Mouse (Mus musculus): ENCODE measurements at regions not wholly inside any gene's neighbourhood (a gene's known extent, or its start where the extent isn't known, plus 50 kb on each side); places are given as distances from the start of the nearest gene placed in this dataset.

DNA sequence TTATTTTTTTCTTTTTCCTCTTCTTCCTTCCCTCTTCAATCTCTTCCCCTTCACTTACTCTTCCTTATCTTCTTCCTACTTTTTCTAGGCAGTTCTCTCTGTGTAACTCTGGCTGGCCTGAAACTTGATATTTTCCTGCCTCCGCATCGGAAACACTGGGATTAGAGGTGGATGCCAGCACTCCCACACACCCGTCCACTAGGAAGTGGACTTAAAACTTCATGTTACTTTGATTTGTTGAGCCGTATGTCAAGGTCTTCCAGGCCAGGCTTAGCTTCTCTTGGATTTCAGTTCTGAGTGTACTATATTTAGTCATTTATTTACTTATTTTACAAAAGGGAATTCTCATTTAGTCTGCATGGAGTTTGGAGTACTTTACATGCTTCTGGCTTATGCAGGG, 62.1 kb upstream of the Gm9887 start:
- ATAC-seq (ENCODE audit: low read depth): no peak
- H3K4me1 ChIP-seq (replicated peaks; ENCODE audit: control insufficient read depth, insufficient read depth, low read length): peaks cover 15% of the 10 kb centered on the region
- no peaks in the 10 kb centered on the region for H3K27me3 ChIP-seq (ENCODE audit: control insufficient read depth, insufficient read depth, low read depth, low read length)
- H3K9ac ChIP-seq (ENCODE audit: low read length): no peak overlapping the region
- H3K4me2 ChIP-seq (ENCODE audit: low read depth, low read length): no peak overlapping the region
- H3K36me3 ChIP-seq (ENCODE audit: control insufficient read depth, insufficient read depth, low read length): no peaks in the 10 kb centered on the region
- H3K4me3 ChIP-seq (ENCODE audit: low read length): no peak overlapping the region
- H3K9me3 ChIP-seq (ENCODE audit: control insufficient read depth, low read length): peaks cover 6% of the 10 kb centered on the region; the same call in 1 of the 2 replicates
- peak overlapping the region; percentile 56 for H3K27ac ChIP-seq (ENCODE audit: low read length)
- WGBS: 12% methylated on average over 4 of the region's 4 CpGs

DNA sequence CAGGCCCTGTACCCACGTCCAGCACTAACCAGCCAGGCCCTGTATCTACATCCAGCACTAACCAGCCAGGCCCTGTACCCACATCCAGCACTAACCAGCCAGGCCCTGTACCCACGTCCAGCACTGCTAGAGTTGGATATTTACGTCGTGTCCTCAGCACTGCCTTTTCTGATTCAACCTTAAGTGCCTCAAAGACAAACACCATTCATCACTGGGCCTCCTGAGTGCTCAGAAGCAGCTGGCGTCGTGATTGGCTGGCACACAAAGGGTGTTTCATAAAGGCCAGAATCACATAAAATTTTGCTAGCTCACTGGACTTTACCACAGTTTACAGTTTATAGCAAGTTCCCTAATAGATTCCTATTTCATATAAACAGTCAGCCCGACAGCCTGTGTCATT, 59.8 kb upstream of the Gm9887 start:
- WGBS: 21% methylated on average over 7 of the region's 7 CpGs

DNA sequence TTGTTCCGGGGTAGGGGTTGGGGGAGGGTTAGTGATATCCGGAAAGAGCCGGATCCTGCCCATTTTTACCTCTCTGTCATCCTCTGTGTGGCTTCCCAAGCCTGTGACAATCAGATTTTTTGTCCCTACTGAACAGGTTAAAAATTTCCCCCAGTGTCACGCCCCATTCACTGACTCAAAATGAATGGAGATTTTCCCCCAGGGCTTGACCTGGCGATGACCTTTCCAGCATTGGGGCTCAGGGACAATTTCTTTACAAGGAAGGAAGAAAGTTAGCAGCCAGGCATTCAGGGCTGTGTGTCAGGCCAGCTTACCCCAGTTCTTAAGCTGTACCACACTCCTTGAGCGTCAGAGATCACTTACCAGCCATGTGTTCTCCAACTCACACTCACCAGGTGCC, 55.9 kb upstream of the Gm9887 start:
- H3K36me3 ChIP-seq (ENCODE audit: control insufficient read depth, insufficient read depth, low read length): no peaks in the 10 kb centered on the region
- no peaks in the 10 kb centered on the region for H3K27me3 ChIP-seq (ENCODE audit: control insufficient read depth, insufficient read depth, low read depth, low read length)
- ATAC-seq (ENCODE audit: low read depth): no peak
- peaks cover 14% of the 10 kb centered on the region for H3K4me1 ChIP-seq (replicated peaks; ENCODE audit: control insufficient read depth, insufficient read depth, low read length)
- H3K9ac ChIP-seq (ENCODE audit: low read length): no peak overlapping the region
- no peak overlapping the region for H3K4me3 ChIP-seq (ENCODE audit: low read length)
- WGBS: 82% methylated on average over 6 of the region's 6 CpGs
- H3K4me2 ChIP-seq (ENCODE audit: low read depth, low read length): no peak overlapping the region
- H3K9me3 ChIP-seq (ENCODE audit: control insufficient read depth, low read length): no peaks in the 10 kb centered on the region
- H3K27ac ChIP-seq (ENCODE audit: low read length): no peak overlapping the region

More for the DNA sequence above, 59.8 kb upstream of the Gm9887 start:
- peak; percentile 66 for ATAC-seq (ENCODE audit: low read depth)
- Histone ChIP-seq H3K4me2 (ENCODE audit: low read depth, low read length) (no peak overlapping the region), H3K9ac (ENCODE audit: low read length) (no peak overlapping the region), H3K4me3 (ENCODE audit: low read length) (no peak overlapping the region), H3K27me3 (ENCODE audit: control insufficient read depth, insufficient read depth, low read depth, low read length) (no peaks in the 10 kb centered on the region), H3K36me3 (ENCODE audit: control insufficient read depth, insufficient read depth, low read length) (no peaks in the 10 kb centered on the region), H3K4me1 (replicated peaks; ENCODE audit: control insufficient read depth, insufficient read depth, low read length) (peaks cover 10% of the 10 kb centered on the region), H3K9me3 (ENCODE audit: control insufficient read depth, low read length) (peaks cover 6% of the 10 kb centered on the region; the same call in 1 of the 2 replicates), H3K27ac (ENCODE audit: low read length) (peak overlapping the region; percentile 24; the same call in 1 of the 2 replicates)

DNA sequence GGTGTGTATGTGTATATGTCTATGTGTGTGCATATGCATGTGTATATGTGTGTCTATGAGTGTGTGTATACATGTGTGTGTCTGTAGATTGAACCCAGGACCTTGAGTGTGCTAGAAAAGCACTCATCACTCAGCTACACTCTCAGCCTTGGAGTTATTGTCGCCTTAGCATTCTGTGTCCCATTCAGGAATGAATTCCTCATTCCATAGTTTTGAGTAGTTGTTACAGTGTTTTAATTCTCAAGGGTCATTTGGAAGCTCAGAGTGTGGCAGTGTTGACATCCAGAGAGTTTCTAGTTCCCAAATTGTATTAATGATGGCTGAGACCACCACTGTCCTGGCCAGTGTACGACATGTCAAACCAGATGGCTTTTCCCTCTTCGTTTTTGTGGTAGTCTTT, 53.4 kb upstream of the Gm9887 start:
- H3K4me3 ChIP-seq (ENCODE audit: low read length): no peak overlapping the region
- 0 out of 2 replicates have a peak overlapping the region, but pooled peaks have one; percentile 6 for H3K27ac ChIP-seq (ENCODE audit: low read length)
- WGBS: 70% methylated on average over 3 of the region's 3 CpGs
- no peaks in the 10 kb centered on the region for H3K9me3 ChIP-seq (ENCODE audit: control insufficient read depth, low read length)
- ATAC-seq (ENCODE audit: low read depth): no peak
- H3K9ac ChIP-seq (ENCODE audit: low read length): no peak overlapping the region
- no peaks in the 10 kb centered on the region for H3K36me3 ChIP-seq (ENCODE audit: control insufficient read depth, insufficient read depth, low read length)
- H3K27me3 ChIP-seq (ENCODE audit: control insufficient read depth, insufficient read depth, low read depth, low read length): no peaks in the 10 kb centered on the region
- peaks cover 8% of the 10 kb centered on the region for H3K4me1 ChIP-seq (replicated peaks; ENCODE audit: control insufficient read depth, insufficient read depth, low read length)
- no peak overlapping the region for H3K4me2 ChIP-seq (ENCODE audit: low read depth, low read length)

DNA sequence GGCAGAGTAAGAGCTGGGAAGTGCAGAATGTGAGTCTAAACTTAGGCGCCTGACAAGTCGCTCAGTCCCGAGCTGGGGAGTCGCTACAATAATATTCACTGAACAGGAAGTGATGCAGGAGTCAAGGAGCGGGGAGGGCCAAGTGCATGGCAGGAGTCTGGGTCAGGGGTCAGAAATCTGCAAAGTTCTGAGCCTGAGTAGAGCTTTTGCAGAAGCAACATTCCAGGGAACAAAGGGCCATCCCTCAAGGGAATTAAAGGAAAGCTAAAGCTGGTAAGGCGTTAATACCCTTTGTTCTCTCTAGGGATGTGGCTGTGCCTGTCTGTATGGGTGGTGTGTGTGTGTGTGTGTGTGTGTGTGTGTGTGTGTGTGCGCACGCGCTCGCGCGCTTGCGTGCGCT, 52.7 kb upstream of the Gm9887 start:
- H3K9me3 ChIP-seq (ENCODE audit: control insufficient read depth, low read length): no peaks in the 10 kb centered on the region
- no peak overlapping the region for H3K9ac ChIP-seq (ENCODE audit: low read length)
- no peak overlapping the region for H3K4me3 ChIP-seq (ENCODE audit: low read length)
- H3K36me3 ChIP-seq (ENCODE audit: control insufficient read depth, insufficient read depth, low read length): no peaks in the 10 kb centered on the region
- WGBS: 62% methylated on average over 14 of the region's 14 CpGs
- peak overlapping the region; percentile 15; the same call in 1 of the 2 replicates for H3K27ac ChIP-seq (ENCODE audit: low read length)
- H3K4me1 ChIP-seq (replicated peaks; ENCODE audit: control insufficient read depth, insufficient read depth, low read length): peaks cover 8% of the 10 kb centered on the region
- 0 out of 2 replicates have a peak overlapping the region, but pooled peaks have one; percentile 12 for H3K4me2 ChIP-seq (ENCODE audit: low read depth, low read length)
- peak; percentile 74 for ATAC-seq (ENCODE audit: low read depth)
- no peaks in the 10 kb centered on the region for H3K27me3 ChIP-seq (ENCODE audit: control insufficient read depth, insufficient read depth, low read depth, low read length)
